Mouse (Mus musculus) CH12.LX (cell line): ENCODE data around the gene Macf1.

ENCODE experiments used
- CTCF ChIP-seq, 2 experiments: IDR thresholded peaks in 1 of 2; conservative IDR thresholded peaks in 1 of 2; 2 replicates each; pipeline ENCODE4 v1.5.1; 2011 to 2012; ENCODE audit warnings: low read depth in 2 of 2, low read length in 2 of 2, improper control_type of control experiment in 1 of 2, inconsistent platforms in 1 of 2, mild to moderate bottlenecking in 1 of 2, moderate library complexity in 1 of 2
- ELF1 ChIP-seq: IDR thresholded peaks from 2 replicates; pipeline ENCODE4 v1.6.1; 2014; ENCODE audit warnings: low read depth, mild to moderate bottlenecking, inconsistent platforms, low read length, improper control_type of control experiment
- EP300 ChIP-seq: IDR thresholded peaks from 2 replicates; pipeline ENCODE4 v1.6.1; 2011; ENCODE audit warnings: low read length, improper control_type of control experiment
- JUN ChIP-seq: IDR thresholded peaks from 2 replicates; pipeline ENCODE4 v1.6.1; 2011; ENCODE audit warnings: low read depth, mild to moderate bottlenecking, low read length, improper control_type of control experiment, moderate library complexity; ENCODE audit not compliant: insufficient read depth
- MAX ChIP-seq: IDR thresholded peaks from 2 replicates; pipeline ENCODE4 v1.6.1; 2011; ENCODE audit warnings: low read length, improper control_type of control experiment
- MXI1 ChIP-seq: IDR thresholded peaks from 2 replicates; pipeline ENCODE4 v1.6.1; 2011; ENCODE audit warnings: mild to moderate bottlenecking, low read depth, low read length, improper control_type of control experiment
- POLR2A ChIP-seq: IDR thresholded peaks from 2 replicates; pipeline ENCODE4 v1.6.1; 2011; ENCODE audit warnings: low read depth, mild to moderate bottlenecking, improper control_type of control experiment, low read length
- TCF12 ChIP-seq: IDR thresholded peaks from 2 replicates; pipeline ENCODE4 v1.6.1; 2014; ENCODE audit warnings: low read depth, mild to moderate bottlenecking, inconsistent platforms, low read length, improper control_type of control experiment
- ZC3H11A ChIP-seq: IDR thresholded peaks from 2 replicates; pipeline ENCODE4 v1.6.1; 2012; ENCODE audit warnings: low read depth, mild to moderate bottlenecking, inconsistent platforms, low read length, improper control_type of control experiment
- ZKSCAN1 ChIP-seq: IDR thresholded peaks from 2 replicates; pipeline ENCODE4 v1.6.1; 2012; ENCODE audit warnings: low read depth, inconsistent platforms, low read length, improper control_type of control experiment, borderline replicate concordance

DNA sequence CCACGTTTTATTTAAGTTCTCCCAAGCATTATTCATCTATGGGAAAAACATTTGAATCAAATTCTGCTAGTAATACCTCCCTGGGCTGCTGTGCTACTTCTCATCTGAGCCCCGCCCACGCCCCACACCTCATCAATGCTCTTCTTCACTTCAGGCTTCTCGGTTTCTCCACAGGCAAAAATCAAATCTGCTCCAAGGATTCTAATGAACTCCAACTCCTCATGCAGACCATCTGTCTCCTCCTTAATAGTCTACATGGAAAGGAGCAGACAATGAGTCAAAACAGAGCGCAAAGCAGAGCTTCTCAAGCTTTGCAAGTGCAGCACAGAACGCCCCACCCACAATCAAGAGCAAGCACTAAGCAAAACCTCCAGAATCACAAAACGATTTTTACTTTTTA, 301.0 kb downstream of the Macf1 start:
- no peak for TF ChIP-seq ELF1
- TF ChIP-seq JUN, result no peak
- no peak for TF ChIP-seq EP300
- TF ChIP-seq POLR2A, result no peak
- TF ChIP-seq CTCF (conservative IDR thresholded peaks at IDR 0.05 in 1 of 2, IDR thresholded peaks at IDR 0.05 in 1 of 2; ENCODE audit: low read depth in 2 of 2, low read length in 2 of 2), result no peak
- no peak for TF ChIP-seq MXI1
- no peak for TF ChIP-seq ZC3H11A
- no peak for TF ChIP-seq TCF12
- no peak for TF ChIP-seq ZKSCAN1
- TF ChIP-seq MAX, result no peak
